Mouse (Mus musculus): ENCODE data around the gene Cltb.

- TF ChIP-seq USF1 (IDR thresholded peaks at IDR 0.05; ENCODE audit: low read depth): no peak
- TF ChIP-seq CTCF (IDR thresholded peaks at IDR 0.05; ENCODE audit: control insufficient read depth, insufficient read depth, insufficient read length): peak; percentile 29
- no peak for TF ChIP-seq MYOD1 (IDR thresholded peaks at IDR 0.05; ENCODE audit: control insufficient read depth, insufficient read length, low read depth)
- TF ChIP-seq CEBPB (IDR thresholded peaks at IDR 0.05; ENCODE audit: low read depth): no peak
- TF ChIP-seq MYOG (IDR thresholded peaks at IDR 0.05; ENCODE audit: control insufficient read depth, extremely low read depth, insufficient read length): no peak
- TF ChIP-seq MAX (IDR thresholded peaks at IDR 0.05): no peak
These were observed 45.4 kb downstream of the Cltb start for GRCm38 (mm10) chr13:54565594-54566345.
